Mouse (Mus musculus) neural tube, embryonic 15.5 days (tissue): ENCODE results near the gene Sirt2. TPM values are rescaled to one million over a fixed set of nuclear protein-coding genes. Genes with fewer than 3 reads are reported as not detected.

ENCODE experiments used
- ATAC-seq: fragments of 200-750 bp; cut with Nextera tagmentation; 2 replicates; pipeline ENCODE4 v1.8.0; 2017; ENCODE audit warnings: mild to moderate bottlenecking, moderate TSS enrichment, moderate library complexity; ENCODE audit not compliant: low FRiP score
- H3K27ac ChIP-seq: fragments of 300-500 bp; sonication (generic); replicated peaks from 2 replicates; pipeline ENCODE4 v1.5.1; 2015; ENCODE audit warnings: mild to moderate bottlenecking, inconsistent platforms
- H3K27me3 ChIP-seq: fragments of 300-500 bp; sonication (generic); replicated peaks from 2 replicates; pipeline ENCODE4 v1.6.1; 2015; ENCODE audit warnings: inconsistent platforms
- H3K36me3 ChIP-seq: fragments of 300-500 bp; sonication (generic); 2 replicates; pipeline ENCODE4 v1.6.1; 2015; ENCODE audit warnings: inconsistent platforms
- H3K4me1 ChIP-seq: fragments of 300-500 bp; sonication (generic); 2 replicates; pipeline ENCODE4 v1.6.1; 2015; ENCODE audit warnings: inconsistent platforms
- H3K4me2 ChIP-seq: fragments of 300-500 bp; sonication (generic); 2 replicates; pipeline ENCODE4 v1.6.1; 2015; ENCODE audit warnings: inconsistent platforms, mild to moderate bottlenecking, moderate library complexity
- H3K4me3 ChIP-seq: fragments of 300-500 bp; sonication (generic); replicated peaks from 2 replicates; pipeline ENCODE4 v1.5.1; 2015; ENCODE audit warnings: mild to moderate bottlenecking, inconsistent platforms
- H3K9ac ChIP-seq: fragments of 300-500 bp; sonication (generic); replicated peaks from 2 replicates; pipeline ENCODE4 v1.6.1; 2015; ENCODE audit warnings: mild to moderate bottlenecking, inconsistent platforms
- H3K9me3 ChIP-seq: fragments of 300-500 bp; sonication (generic); replicated peaks from 2 replicates; pipeline ENCODE4 v1.6.1; 2016; ENCODE audit warnings: inconsistent platforms
- whole genome bisulfite sequencing: fragments of 180-500 bp; shearing (Covaris S2); methylation state at CpG from one replicate; pipeline ENCODE4 v1.1.7; 2015; ENCODE audit warnings: mixed read lengths; 5-methylcytosine and 5-hydroxymethylcytosine counted together
- polyA plus RNA-seq: library from polyadenylated mRNA; unstranded; fragments of >200 nt; fragmentation: Nextera tagmentation; extraction: Ambion mirVana; gene quantifications from 2 replicates; pipeline ENCODE4 v1.2.1, GENCODE M21; 2015

Gene Sirt2
- polyA plus RNA-seq, 1 experiment from 2014 or later: 114 TPM

DNA sequence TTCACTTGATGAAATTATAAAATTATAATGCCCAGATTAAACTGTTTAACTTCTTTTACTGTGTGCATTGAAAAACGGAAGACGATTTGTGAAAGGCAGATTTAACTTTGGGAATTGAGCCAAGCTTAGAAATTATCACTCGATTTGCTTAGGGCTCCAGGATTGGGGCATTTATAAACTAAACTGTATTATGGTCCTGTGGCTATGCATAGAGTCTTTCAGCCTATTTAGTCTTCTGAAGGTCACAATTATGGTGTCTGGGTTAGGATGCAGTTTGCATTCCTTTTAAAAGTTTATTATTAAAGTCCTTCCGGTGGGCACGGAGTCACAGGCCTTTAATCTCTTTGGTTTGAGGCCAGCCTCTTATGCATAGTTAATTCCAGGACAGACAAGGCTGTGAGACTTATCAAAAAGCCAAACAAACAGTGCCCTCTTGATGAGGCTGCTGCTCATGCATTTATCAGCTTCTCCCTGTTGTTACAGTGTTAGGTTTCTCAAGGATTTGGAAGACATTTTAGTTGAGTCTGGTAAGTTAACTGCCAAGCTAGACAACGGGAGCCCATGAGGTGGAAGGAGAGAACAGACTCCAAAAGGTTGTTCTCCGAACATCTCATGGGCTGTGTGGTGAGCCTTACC is 45.2 kb downstream of the Sirt2 start:
- Histone ChIP-seq H3K4me1 (peaks cover 49% of the 10 kb centered on the region), H3K9me3 (no peaks in the 10 kb centered on the region), H3K36me3 (peaks cover 40% of the 10 kb centered on the region), H3K4me3 (peak overlapping the region; percentile 83), H3K27ac (peak overlapping the region; percentile 100; the same call in 1 of the 2 replicates), H3K9ac (peak overlapping the region; percentile 65), H3K27me3 (no peaks in the 10 kb centered on the region), H3K4me2 (peak overlapping the region; percentile 77)
- WGBS: 13% methylated on average over 7 of the region's 7 CpGs
- ATAC-seq: no peak

DNA sequence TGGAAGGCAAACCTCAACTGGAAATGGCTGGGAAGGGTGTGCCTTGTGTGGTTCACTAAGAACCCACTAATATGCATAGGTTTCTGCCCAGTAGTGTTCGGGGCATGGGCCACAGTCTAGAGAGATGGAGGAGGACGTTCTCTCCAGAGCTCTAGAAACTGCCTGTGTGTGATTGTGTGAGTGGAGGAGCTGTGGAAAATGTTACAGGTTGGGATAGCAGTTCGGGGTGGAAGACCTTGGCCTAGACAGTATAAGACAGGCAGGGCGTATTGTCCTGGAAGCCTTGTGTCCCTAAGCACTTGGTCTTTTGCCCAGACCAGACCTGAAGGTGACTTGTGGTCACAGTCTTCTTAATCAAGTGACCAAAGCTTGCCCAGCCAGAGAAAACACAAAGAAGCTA is 45.9 kb downstream of the Sirt2 start:
- Histone ChIP-seq H3K36me3 (peaks cover 47% of the 10 kb centered on the region), H3K9ac (peak overlapping the region; percentile 65), H3K9me3 (no peaks in the 10 kb centered on the region), H3K4me3 (peak overlapping the region; percentile 83), H3K4me1 (peaks cover 56% of the 10 kb centered on the region), H3K27ac (no peak overlapping the region), H3K27me3 (no peaks in the 10 kb centered on the region), H3K4me2 (peak overlapping the region; percentile 77)
- ATAC-seq: no peak
- 72% methylated on average over 4 of the region's 4 CpGs for WGBS

DNA sequence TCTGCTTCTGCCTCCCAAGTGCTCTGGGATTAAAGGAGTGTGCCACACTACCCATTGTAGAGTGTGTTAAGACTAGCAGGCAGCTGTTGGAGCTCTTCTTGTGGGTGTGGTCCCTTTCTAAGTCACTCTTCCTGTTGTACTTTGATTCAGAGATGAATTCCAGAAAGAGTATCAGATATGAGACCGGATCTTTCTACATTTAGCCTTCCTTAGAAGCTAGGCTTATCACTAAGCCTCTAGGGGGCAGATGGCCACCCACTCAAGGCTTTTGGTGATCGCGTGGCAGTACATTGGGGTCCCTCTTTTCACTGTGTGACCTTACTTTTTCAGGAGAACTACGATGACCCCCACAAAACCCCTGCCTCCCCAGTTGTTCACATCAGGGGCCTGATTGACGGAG is 46.4 kb downstream of the Sirt2 start:
- Histone ChIP-seq H3K27me3 (no peaks in the 10 kb centered on the region), H3K9me3 (no peaks in the 10 kb centered on the region), H3K4me3 (peak overlapping the region; percentile 83), H3K9ac (peak overlapping the region; percentile 14; the same call in 1 of the 2 replicates), H3K27ac (no peak overlapping the region), H3K4me1 (peaks cover 57% of the 10 kb centered on the region), H3K4me2 (peak overlapping the region; percentile 77), H3K36me3 (peaks cover 52% of the 10 kb centered on the region)
- WGBS: 80% methylated on average over 5 of the region's 5 CpGs
- ATAC-seq: no peak

DNA sequence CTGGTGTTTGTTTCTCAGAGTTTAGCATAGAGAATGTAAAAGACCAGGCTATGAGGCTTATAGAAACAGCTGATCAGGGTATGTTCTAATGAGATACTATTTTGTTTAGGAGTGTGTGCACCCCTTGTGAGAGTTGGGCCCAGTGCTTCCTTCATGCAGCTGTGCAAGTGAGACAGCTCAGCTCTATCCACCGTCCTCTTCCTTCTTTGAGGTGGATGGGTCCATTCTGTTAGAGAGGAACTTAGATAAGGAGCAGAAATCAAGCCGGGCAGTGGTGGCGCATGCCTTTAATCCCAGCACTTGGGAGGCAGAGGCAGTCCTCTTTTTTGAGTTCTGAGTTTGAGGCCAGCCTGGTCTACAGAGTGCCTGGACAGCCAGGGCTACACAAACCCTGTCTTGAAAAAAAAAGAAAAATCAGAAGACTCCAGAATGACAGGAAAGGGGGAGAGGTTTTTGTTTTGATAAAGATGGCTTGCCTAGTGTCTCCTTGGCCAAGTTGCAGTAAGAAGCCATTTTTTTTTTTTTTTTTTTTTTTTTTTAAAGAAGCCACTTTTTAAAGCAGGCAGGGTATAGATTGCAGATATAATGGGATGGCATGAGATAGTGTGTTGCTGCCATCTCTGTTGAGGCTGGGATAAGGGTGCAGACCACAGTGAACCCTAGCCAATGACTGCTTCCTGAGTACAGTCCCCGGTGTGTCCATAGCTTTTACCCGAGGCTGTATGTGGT is 47.9 kb downstream of the Sirt2 start:
- Histone ChIP-seq H3K4me2 (no peak overlapping the region), H3K9ac (no peak overlapping the region), H3K4me1 (peaks cover 58% of the 10 kb centered on the region), H3K27ac (no peak overlapping the region), H3K36me3 (peaks cover 64% of the 10 kb centered on the region), H3K27me3 (no peaks in the 10 kb centered on the region), H3K4me3 (no peak overlapping the region), H3K9me3 (no peaks in the 10 kb centered on the region)
- WGBS: 90% methylated on average over 5 of the region's 5 CpGs
- ATAC-seq: no peak

DNA sequence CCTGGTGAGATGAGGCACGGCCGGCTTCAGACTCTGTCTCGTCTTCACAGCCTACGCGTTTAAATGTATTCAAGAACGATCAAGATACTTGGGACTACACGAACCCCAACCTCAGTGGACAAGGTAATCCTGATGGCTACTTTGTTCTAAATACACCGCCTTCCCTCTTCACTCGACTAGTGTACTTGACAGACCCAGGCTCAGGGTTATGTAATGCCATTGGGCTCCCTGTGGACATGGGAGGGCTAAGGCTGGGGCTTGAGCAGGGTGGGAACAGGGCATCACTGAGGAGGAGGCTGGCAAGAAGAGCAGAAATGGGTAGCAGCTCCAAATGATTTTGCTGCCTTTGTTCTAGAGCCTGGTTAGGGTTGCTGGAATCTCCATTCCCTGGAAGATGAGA is 48.7 kb downstream of the Sirt2 start:
- H3K4me1 ChIP-seq: peaks cover 66% of the 10 kb centered on the region
- ATAC-seq: no peak
- WGBS: 92% methylated on average over 9 of the region's 9 CpGs

DNA sequence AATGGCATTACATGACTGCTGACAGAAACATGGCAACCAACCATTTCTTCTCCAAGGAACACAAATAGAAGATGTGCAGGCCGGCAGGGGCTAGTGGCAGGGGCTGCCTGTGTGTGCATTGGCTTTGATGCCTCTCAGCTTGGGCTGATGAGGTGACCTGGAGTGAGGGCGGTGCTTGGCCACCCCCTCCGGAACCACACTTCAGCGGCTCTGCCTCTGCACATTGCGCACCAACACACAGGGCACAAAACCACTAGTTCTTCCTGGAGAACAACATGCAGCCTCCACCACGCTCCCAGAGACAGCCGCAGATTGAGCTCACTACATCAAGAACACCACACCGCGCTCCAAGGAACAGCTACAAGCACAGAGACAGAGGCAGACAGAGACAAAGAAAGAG is 49.7 kb downstream of the Sirt2 start:
- 88% methylated on average over 9 of the region's 9 CpGs for WGBS
- Histone ChIP-seq H3K4me3 (no peak overlapping the region), H3K9ac (no peak overlapping the region), H3K27me3 (no peaks in the 10 kb centered on the region), H3K4me2 (no peak overlapping the region), H3K4me1 (peaks cover 73% of the 10 kb centered on the region), H3K36me3 (peaks cover 82% of the 10 kb centered on the region), H3K27ac (no peak overlapping the region), H3K9me3 (no peaks in the 10 kb centered on the region)
- no peak for ATAC-seq

More for the DNA sequence above, 48.7 kb downstream of the Sirt2 start:
- no peak overlapping the region for H3K4me2 ChIP-seq
- no peaks in the 10 kb centered on the region for H3K27me3 ChIP-seq
- 0 out of 2 replicates have a peak overlapping the region, but pooled peaks have one; percentile 1 for H3K9ac ChIP-seq
- no peak overlapping the region for H3K4me3 ChIP-seq
- no peaks in the 10 kb centered on the region for H3K9me3 ChIP-seq
- peaks cover 72% of the 10 kb centered on the region for H3K36me3 ChIP-seq
- no peak overlapping the region for H3K27ac ChIP-seq

DNA sequence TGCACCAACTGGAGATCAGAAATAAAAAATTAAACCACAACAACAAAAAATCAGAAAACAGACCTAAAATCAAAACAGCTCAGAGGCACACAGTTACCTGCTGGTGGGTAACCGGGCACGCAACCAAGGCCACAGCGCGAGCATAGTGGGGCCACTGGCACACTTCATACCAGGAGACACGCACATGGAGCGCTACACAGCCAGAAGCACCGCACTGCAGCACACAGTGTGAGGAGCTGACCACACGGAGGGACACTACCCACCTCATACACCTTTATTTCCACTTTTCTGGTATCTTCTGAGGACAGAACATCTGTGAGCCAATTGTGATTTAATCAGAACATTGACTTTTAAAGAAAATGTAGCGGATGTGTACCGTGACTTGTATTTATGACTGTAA is 50.4 kb downstream of the Sirt2 start:
- Histone ChIP-seq H3K9me3 (no peaks in the 10 kb centered on the region), H3K36me3 (peaks cover 89% of the 10 kb centered on the region), H3K27ac (no peak overlapping the region), H3K4me3 (no peak overlapping the region), H3K27me3 (no peaks in the 10 kb centered on the region), H3K4me1 (peaks cover 75% of the 10 kb centered on the region), H3K9ac (no peak overlapping the region), H3K4me2 (no peak overlapping the region)
- ATAC-seq: no peak
- 92% methylated on average over 10 of the region's 10 CpGs for WGBS

DNA sequence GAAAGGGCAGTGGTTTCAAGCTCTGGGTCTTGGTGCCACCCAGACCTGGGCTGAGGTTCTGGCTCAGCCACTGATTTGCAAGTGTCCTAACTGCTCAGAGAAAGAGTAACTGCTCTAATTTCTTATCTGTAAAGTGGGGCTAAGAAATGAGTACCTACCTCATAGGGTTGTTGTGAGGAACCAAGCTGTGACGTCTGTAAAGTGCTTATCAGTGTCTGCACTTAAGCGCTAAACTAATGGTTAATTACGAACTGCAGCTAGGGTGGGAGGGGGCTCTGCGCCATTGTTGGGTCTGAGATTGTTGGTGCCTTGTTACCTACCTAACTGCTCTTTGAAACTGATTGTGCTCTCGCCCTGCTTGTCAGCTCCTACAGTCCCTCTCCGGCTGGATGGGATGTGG is 51.0 kb downstream of the Sirt2 start:
- H3K9me3 ChIP-seq: no peaks in the 10 kb centered on the region
- H3K36me3 ChIP-seq: peaks cover 95% of the 10 kb centered on the region
- H3K27me3 ChIP-seq: no peaks in the 10 kb centered on the region
- 57% methylated on average over 6 of the region's 6 CpGs for WGBS
- no peak overlapping the region for H3K4me3 ChIP-seq
- H3K4me1 ChIP-seq: peaks cover 69% of the 10 kb centered on the region
- no peak for ATAC-seq
- no peak overlapping the region for H3K27ac ChIP-seq
- H3K4me2 ChIP-seq: no peak overlapping the region
- no peak overlapping the region for H3K9ac ChIP-seq

DNA sequence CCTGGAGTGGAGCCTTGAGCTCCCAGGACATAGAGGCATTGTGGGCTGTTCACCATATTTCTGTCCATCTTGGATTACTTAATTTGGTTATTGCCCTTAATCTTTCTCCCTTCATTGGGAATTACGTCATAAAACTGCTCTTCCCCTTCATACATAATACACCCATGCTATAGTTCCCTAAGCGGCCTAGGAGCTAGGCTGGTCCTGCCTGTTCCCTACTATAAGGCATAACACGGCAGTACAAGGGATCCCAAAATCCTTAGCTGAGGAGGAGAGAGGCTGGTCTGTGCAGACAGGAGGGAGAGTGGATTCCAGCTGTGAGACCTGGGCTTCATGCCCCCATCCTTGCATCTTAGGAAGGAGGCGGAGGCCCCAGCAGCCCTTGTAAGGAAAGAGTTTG is 51.4 kb downstream of the Sirt2 start:
- H3K36me3 ChIP-seq: peaks cover 97% of the 10 kb centered on the region
- H3K4me3 ChIP-seq: no peak overlapping the region
- H3K27me3 ChIP-seq: no peaks in the 10 kb centered on the region
- no peak for ATAC-seq
- H3K9me3 ChIP-seq: no peaks in the 10 kb centered on the region
- no peak overlapping the region for H3K4me2 ChIP-seq
- no peak overlapping the region for H3K27ac ChIP-seq
- WGBS: 88% methylated on average over 4 of the region's 4 CpGs
- H3K9ac ChIP-seq: no peak overlapping the region
- H3K4me1 ChIP-seq: peaks cover 64% of the 10 kb centered on the region

DNA sequence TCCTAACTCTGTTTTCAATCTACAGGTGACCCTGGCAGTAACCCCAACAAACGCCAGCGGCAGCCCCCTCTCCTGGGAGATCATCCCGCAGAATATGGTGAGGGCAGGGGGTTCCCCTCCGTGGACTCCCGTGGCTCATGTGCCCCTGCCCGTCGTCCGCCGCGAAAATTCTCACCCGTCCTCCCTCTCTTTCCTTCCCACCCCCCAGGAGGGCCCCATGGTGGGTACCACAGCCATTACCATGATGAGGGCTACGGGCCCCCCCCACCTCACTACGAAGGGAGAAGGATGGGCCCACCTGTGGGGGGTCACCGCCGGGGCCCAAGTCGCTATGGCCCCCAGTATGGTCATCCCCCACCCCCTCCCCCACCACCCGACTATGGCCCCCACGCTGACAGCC is 51.9 kb downstream of the Sirt2 start:
- H3K27me3 ChIP-seq: no peaks in the 10 kb centered on the region
- H3K4me1 ChIP-seq: peaks cover 59% of the 10 kb centered on the region
- ATAC-seq: no peak
- H3K27ac ChIP-seq: no peak overlapping the region
- H3K36me3 ChIP-seq: peaks cover 93% of the 10 kb centered on the region
- H3K4me3 ChIP-seq: no peak overlapping the region
- WGBS: 83% methylated on average over 18 of the region's 18 CpGs
- H3K9me3 ChIP-seq: no peaks in the 10 kb centered on the region
- no peak overlapping the region for H3K4me2 ChIP-seq
- no peak overlapping the region for H3K9ac ChIP-seq

DNA sequence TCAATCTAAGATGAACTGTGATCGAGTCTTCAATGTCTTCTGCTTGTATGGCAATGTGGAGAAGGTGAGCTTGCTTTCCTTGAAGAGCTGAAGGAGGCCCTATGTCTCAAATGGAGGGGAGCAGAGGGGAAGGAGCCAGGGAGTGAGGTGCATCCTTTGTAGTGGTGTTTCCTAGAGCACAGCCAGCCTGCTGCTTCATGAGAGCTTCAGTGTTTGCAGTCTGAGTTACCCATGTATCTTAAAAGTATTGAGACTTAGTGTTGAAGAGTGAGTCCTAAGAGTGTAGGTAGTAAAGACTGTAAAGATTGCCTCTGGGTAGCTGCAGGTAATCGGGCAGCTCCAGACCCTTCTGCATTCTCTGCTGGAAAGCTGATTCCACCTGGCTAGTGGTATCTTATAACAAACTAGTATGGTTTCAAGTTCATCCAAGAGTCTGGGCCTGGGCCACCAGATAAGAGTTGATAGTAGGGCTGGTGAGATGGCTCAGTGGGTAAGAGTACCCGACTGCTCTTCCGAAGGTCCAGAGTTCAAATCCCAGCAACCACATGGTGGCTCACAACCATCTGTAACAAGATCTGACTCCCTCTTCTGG is 52.4 kb downstream of the Sirt2 start:
- peaks cover 88% of the 10 kb centered on the region for H3K36me3 ChIP-seq
- no peaks in the 10 kb centered on the region for H3K9me3 ChIP-seq
- H3K4me3 ChIP-seq: no peak overlapping the region
- H3K27ac ChIP-seq: no peak overlapping the region
- ATAC-seq: no peak
- H3K27me3 ChIP-seq: no peaks in the 10 kb centered on the region
- 87% methylated on average over 4 of the region's 4 CpGs for WGBS
- H3K4me1 ChIP-seq: peaks cover 56% of the 10 kb centered on the region
- no peak overlapping the region for H3K9ac ChIP-seq
- H3K4me2 ChIP-seq: no peak overlapping the region

DNA sequence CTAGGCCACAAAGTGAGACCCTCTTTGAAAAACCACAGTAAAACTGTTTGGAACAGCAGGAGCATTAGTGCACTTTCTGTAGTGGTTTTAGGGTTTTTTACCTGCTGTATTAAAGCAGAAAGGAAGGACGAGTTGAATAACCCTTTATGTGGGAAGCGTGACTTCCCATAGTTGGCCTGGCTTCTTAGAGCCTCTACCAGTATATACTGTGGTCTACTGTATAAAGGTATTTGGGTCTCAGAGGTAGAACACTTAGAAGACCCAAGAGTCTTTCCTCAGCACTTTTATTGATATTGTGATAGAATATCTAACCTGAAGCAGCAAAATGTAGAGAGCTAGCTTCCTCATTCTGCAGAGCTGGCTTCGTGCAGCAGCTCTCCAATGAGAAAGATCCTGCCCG is 53.0 kb downstream of the Sirt2 start:
- WGBS: 79% methylated on average over 4 of the region's 4 CpGs
- ATAC-seq: no peak
- peaks cover 61% of the 10 kb centered on the region for H3K4me1 ChIP-seq

More for the DNA sequence above, 53.0 kb downstream of the Sirt2 start:
- Histone ChIP-seq H3K9me3 (no peaks in the 10 kb centered on the region), H3K9ac (0 out of 2 replicates have a peak overlapping the region, but pooled peaks have one; percentile 23), H3K36me3 (peaks cover 82% of the 10 kb centered on the region), H3K27ac (no peak overlapping the region), H3K4me3 (no peak overlapping the region), H3K4me2 (no peak overlapping the region), H3K27me3 (no peaks in the 10 kb centered on the region)
